ENCODE assay signal across 26 mouse cellular contexts in the genomic region with DNA sequence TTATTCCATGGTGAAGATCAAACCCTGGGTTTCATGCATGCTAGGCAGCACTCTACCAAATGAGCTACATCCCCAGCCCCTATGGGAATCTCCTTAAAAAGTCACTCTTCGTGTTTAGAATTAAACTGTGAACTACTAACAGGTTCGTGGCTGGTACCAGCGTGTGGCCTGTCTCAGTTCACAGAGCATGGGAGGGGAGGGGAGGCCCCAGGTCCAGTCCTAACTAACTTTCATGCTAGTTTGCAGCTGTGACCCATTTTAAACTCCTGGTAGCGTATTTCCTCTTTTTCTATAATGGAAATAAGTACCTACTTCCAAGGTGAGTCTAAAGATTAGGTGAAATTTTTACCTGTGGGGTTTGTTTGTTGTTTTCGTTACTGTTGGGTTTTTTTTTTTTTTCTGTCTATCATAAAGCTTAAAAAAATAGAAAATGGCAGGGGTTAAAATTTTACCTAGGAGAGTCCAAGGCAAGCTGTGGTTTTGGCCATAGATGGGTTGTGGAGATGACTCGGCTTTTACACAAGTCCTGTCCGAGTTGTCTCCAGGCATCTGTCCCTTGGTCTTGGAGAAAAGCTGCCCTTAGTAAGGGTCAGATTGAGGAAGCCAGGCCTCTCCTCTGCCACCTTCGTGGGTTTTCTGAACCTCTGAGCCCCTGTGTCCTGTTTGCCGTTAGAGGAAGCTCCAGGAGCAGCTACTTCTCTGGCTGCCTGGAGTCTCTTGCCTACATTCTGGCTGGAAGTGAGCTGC.
A peak's percentile ranks its signal among the peaks of the same experiment; 100 is the strongest.
DNase-seq lines count a peak whose midpoint lies in the region; ATAC-seq and TF ChIP-seq lines count a peak whose summit lies in the region.
"Had no signal": no experiment of that assay in that cellular context is flagged by ENCODE, and none has a peak within 500 bp of the region (broad histone marks: within the 10 kb centered on the region; RNA-seq: fewer than 3 reads in every experiment).

No protein-coding gene starts in this region.

- H3K4me3 ChIP-seq in spleen, adult 2 months (ENCODE audit: extremely low read depth, insufficient read depth, insufficient read length): no peak overlapping the region
- H3K4me3 ChIP-seq: embryonic facial prominence, embryonic 13.5 days; erythroblast, embryonic 14.5 days; forebrain, embryonic 13.5 days; heart, adult 2 months; limb, embryonic 10.5 days; liver, embryonic 15.5 days; midbrain, embryonic 15.5 days; neural tube, embryonic 12.5 days had no signal

- 0 out of 2 replicates have a peak, but pooled peaks have one; percentile 12 for ATAC-seq in granulocyte monocyte progenitor cell, adult 5-6 weeks (replicated peaks; ENCODE audit: poor library complexity, severe bottlenecking)
- ATAC-seq: activated CD4-positive, CD25-positive, alpha-beta regulatory T cell, adult 4 months; forebrain, embryonic 13.5 days; inflammation-experienced regulatory T-cells, adult 6 months; midbrain, embryonic 15.5 days had no signal

- 27% methylated on average over 9 of the region's 9 CpGs for WGBS in spleen, adult 2 months

- peak overlapping the region; percentile 67 for H3K27ac ChIP-seq in spleen, adult 2 months (ENCODE audit: insufficient read depth, low read length)
- H3K27ac ChIP-seq: embryonic facial prominence, embryonic 13.5 days; forebrain, embryonic 13.5 days; heart, adult 2 months; hindbrain, embryonic 14.5 days; limb, embryonic 10.5 days; liver, embryonic 15.5 days; midbrain, embryonic 15.5 days; neural tube, embryonic 12.5 days had no signal

- DNase-seq in spleen, adult 2 months (ENCODE audit: low read depth in 1 of 2, low spot score in 2 of 2): peak in 1 of 2 experiments; percentile 35
- no peak for DNase-seq in spleen, adult 12 weeks (ENCODE audit: low spot score)
- DNase-seq in B cell, adult 2 months: peak; percentile 40 to 43
- peak; percentile 59 for DNase-seq in thymus, postnatal 4 days
- no peak for DNase-seq in right cerebral cortex, adult 18-20 months
- no peak for DNase-seq in gastrocnemius, postnatal 10 days
- DNase-seq: adrenal gland, adult 8-10 months; cerebellum, adult 11-12 months; heart, adult 2 months; heart, postnatal 36 days; kidney, adult 8-10 months; kidney, postnatal 10 days; liver; lung, postnatal 4 days; retina, postnatal 1 day had no signal

- H3K27me3 ChIP-seq in spleen, adult 2 months (ENCODE audit: control insufficient read depth, insufficient read depth, low read length): no peaks in the 10 kb centered on the region
- H3K27me3 ChIP-seq: embryonic facial prominence, embryonic 13.5 days; forebrain, embryonic 13.5 days; midbrain, embryonic 15.5 days; neural tube, embryonic 12.5 days had no signal

- no peak for TF ChIP-seq POLR2A in spleen, adult 2 months (IDR thresholded peaks at IDR 0.05; ENCODE audit: low read depth, low read length)

- TF ChIP-seq CTCF in spleen, adult 2 months (IDR thresholded peaks at IDR 0.05; ENCODE audit: extremely low read depth, insufficient read depth, insufficient read length, insufficient replicate concordance): no peak

- no peaks in the 10 kb centered on the region for H3K36me3 ChIP-seq in spleen, adult 2 months (ENCODE audit: control insufficient read depth, insufficient read depth, low read length)
- H3K36me3 ChIP-seq: embryonic facial prominence, embryonic 13.5 days; liver, embryonic 15.5 days; midbrain, embryonic 15.5 days; neural tube, embryonic 12.5 days had no signal

- H3K4me1 ChIP-seq in spleen, adult 2 months (ENCODE audit: control insufficient read depth, insufficient read depth, insufficient read length): peaks cover 46% of the 10 kb centered on the region

Comparison
In these comparisons a context has a peak if more than half of its experiments do, and no peak if none do; other contexts are left out.
1. DNase-seq: peak in B cell, adult 2 months (2 of 2) and thymus, postnatal 4 days (single experiment); none in spleen, adult 12 weeks (single experiment), right cerebral cortex, adult 18-20 months (single experiment) and gastrocnemius, postnatal 10 days (single experiment).